Mouse (Mus musculus): ENCODE measurements at regions not wholly inside any gene's neighbourhood (a gene's known extent, or its start where the extent isn't known, plus 50 kb on each side); places are given as distances from the start of the nearest gene placed in this dataset.

DNA sequence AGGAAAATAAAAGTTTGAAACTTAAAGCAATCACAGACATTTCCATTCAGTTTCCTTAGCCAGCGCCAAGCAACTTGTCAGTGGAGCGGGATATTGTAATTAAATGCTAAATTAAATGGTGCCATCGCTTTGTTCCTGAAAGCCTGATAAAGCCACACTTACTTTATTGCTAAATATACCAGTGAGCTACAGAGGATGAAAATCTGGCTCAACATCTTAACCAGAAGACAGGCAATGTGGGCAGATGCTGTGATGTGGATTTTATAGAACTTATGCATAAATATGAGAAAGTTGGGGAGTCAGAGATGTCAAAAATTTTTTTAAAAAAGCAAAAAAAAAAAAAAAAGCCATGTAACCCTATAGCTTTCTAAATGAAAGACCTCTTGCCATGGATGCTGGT, 340.8 kb downstream of the Galc start:
- TF ChIP-seq POLR2A (IDR thresholded peaks at IDR 0.05; ENCODE audit: borderline replicate concordance, extremely low read depth, low read depth, low read length): no peak
- no peak for TF ChIP-seq CTCF (IDR thresholded peaks at IDR 0.05; ENCODE audit: insufficient read depth, low read length)

Measured in lung, adult 2 months (tissue).